Mouse (Mus musculus) cortical plate, adult 2 months (tissue): Measurements from ENCODE around the gene Grhl3.

Experiments used
- CTCF ChIP-seq: fragments of 200-500 bp; IDR thresholded peaks from 2 replicates; pipeline ENCODE4 v1.5.1; 2011; ENCODE audit warnings: mild to moderate bottlenecking, control low read depth, low read length; ENCODE audit not compliant: insufficient read depth; ENCODE audit errors: extremely low read depth
- POLR2A ChIP-seq: fragments of 200-500 bp; IDR thresholded peaks from 2 replicates; pipeline ENCODE4 v1.6.1; 2011; ENCODE audit warnings: mild to moderate bottlenecking, low read length, control low read depth; ENCODE audit not compliant: insufficient read depth; ENCODE audit errors: extremely low read depth

DNA sequence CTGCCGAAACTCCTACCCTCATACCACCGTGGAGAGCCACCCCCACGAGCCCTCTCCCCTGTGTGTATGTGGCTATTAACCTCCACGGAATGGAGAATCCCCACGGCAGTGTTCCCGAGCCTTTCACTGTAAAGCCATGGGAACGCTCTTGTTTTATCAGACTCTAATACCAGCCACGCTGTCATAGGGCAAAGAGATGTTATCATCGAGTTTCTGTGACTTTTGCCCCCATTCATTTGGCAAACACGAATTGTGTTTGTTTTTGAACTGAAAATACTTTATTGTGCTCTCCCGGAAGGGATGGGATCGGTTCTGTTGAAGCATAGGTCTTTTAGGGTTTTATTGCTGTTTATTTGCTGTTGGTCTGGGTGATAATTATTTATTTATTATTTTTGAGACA, 55.3 kb downstream of the Grhl3 start:
- no peak for TF ChIP-seq CTCF
- TF ChIP-seq POLR2A: no peak
